Mouse (Mus musculus) embryonic fibroblast, embryonic 13.5 days (primary cell): ENCODE measurements around the gene Galm.

Experiments
- CTCF ChIP-seq: IDR thresholded peaks from 2 replicates; pipeline ENCODE4 v1.5.1; 2011; ENCODE audit warnings: mild to moderate bottlenecking, control low read depth, low read length, moderate library complexity, borderline replicate concordance; ENCODE audit not compliant: insufficient read depth
- POLR2A ChIP-seq: IDR thresholded peaks from 2 replicates; pipeline ENCODE4 v1.6.1; 2011; ENCODE audit warnings: low read depth, mild to moderate bottlenecking, control low read depth, low read length, moderate library complexity

DNA sequence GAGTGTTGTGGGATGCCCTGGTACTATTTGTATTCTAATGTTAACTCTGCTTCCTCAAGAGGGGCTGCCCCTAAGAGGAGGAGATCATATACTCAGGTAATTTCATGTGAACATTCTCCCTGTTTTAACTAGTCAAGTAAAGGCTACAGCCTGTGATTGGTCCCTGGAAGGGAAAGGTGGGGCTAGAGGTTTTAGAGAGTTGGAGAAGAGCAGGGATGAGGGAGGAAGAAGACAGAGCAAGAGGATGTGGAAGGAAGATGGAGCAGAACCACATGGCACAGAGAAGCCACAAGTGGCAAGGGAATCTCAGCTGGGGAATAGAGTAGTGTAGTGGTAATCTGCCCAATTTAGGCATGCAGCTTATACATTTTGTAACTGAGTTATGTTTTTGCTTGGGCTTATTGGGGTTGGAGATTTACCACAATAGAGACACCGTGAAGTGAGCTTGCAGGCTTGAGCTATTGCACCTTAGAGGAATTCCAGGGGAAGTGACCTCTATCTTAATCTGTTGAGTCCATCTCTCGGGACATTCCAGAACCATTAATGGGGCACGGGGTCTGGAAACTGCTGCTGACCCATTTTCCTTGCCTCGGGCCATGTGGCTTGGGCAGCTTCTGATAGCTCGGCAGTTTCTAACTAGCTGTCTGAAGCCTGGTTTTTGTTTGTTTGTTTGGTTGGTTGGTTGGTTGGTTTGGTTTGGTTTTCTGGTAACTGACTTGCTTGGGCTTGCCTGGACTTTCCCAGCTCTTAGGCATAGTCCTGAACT lies 2.1 kb upstream of the Galm start:
- TF ChIP-seq CTCF, result no peak
- TF ChIP-seq POLR2A, result no peak
